Mouse (Mus musculus): Measurements from ENCODE around the gene Tm6sf1. TPM values are rescaled to one million over a fixed set of nuclear protein-coding genes. Genes with fewer than 3 reads are reported as not detected.

Gene Tm6sf1
- total and polyA plus RNA-seq, 3 experiments, result 0.35 to 8.6 TPM; not detected in 1

DNA sequence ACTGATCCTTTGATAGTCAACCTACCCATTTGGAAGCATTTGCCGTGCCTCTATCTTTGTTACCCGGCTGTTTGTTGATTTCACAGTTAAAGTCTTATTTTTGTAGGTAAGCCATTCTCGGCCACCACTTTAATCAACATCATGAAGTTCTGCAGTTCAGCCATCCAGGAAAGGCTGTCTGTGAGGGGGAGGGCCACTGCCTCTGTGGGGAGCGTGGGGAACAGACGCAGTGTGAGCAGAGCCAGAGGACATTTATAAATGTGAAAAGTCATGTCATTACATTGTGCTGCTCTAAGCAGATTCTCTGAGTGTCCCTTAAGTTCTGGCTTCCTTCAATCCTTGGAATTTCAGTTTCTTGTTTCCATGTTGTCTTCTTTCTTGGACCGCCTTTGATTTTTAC, 8.6 kb upstream of the Tm6sf1 start:
- Histone ChIP-seq H3K79me2 (ENCODE audit: control insufficient read depth, insufficient read depth, low read length, poor library complexity) (no peaks in the 10 kb centered on the region), H3K27me3 (ENCODE audit: control insufficient read depth in 1 of 2, insufficient read depth in 2 of 2, low read length in 2 of 2) (no peaks in the 10 kb centered on the region), H3K4me3 (ENCODE audit: control insufficient read depth in 1 of 2, insufficient read depth in 1 of 2, low read depth in 2 of 2, low read length in 2 of 2) (no peak overlapping the region), H3K27ac (ENCODE audit: control insufficient read depth, low read depth, low read length) (no peak overlapping the region), H3K36me3 (ENCODE audit: control insufficient read depth in 1 of 2, insufficient read depth in 2 of 2, low read length in 2 of 2) (no peaks in the 10 kb centered on the region; a peak in 1 of 4 replicates), H3K4me1 (ENCODE audit: control insufficient read depth in 1 of 2, insufficient read depth in 2 of 2, low read length in 2 of 2) (no peaks in the 10 kb centered on the region), H3K9me3 (replicated peaks; ENCODE audit: insufficient read depth, low read length) (no peaks in the 10 kb centered on the region), H3K9ac (ENCODE audit: control insufficient read depth, low read depth, low read length, poor library complexity, severe bottlenecking) (no peak overlapping the region)
- TF ChIP-seq SIN3A (IDR thresholded peaks at IDR 0.05; ENCODE audit: low read length), result no peak
- TF ChIP-seq USF2 (IDR thresholded peaks at IDR 0.05; ENCODE audit: borderline replicate concordance in 1 of 2, insufficient read depth in 1 of 2, low read depth in 1 of 2, low read length in 2 of 2), result no peak
- TF ChIP-seq JUND (IDR thresholded peaks at IDR 0.05; ENCODE audit: low read depth, low read length), result no peak
- DNase-seq (ENCODE audit: low read depth, low spot score), result no peak

GRCm38 (mm10) chr7:81851706-81852105, 7.1 kb upstream of the Tm6sf1 start:
- no peak for DNase-seq (ENCODE audit: low read depth, low spot score)
- no peaks in the 10 kb centered on the region for H3K4me1 ChIP-seq (ENCODE audit: control insufficient read depth in 1 of 2, insufficient read depth in 2 of 2, low read length in 2 of 2)
- no peaks in the 10 kb centered on the region for H3K79me2 ChIP-seq (ENCODE audit: control insufficient read depth, insufficient read depth, low read length, poor library complexity)
- H3K36me3 ChIP-seq (ENCODE audit: control insufficient read depth in 1 of 2, insufficient read depth in 2 of 2, low read length in 2 of 2), result no peaks in the 10 kb centered on the region; a peak in 1 of 4 replicates
- H3K9ac ChIP-seq (ENCODE audit: control insufficient read depth, low read depth, low read length, poor library complexity, severe bottlenecking), result no peak overlapping the region
- no peaks in the 10 kb centered on the region for H3K27me3 ChIP-seq (ENCODE audit: control insufficient read depth in 1 of 2, insufficient read depth in 2 of 2, low read length in 2 of 2)
- no peaks in the 10 kb centered on the region for H3K9me3 ChIP-seq (replicated peaks; ENCODE audit: insufficient read depth, low read length)
- TF ChIP-seq CTCF (IDR thresholded peaks at IDR 0.05 in 2 of 3, conservative IDR thresholded peaks at IDR 0.05 in 1 of 3; ENCODE audit: control insufficient read depth in 1 of 3, insufficient read depth in 1 of 3, low read depth in 2 of 3, low read length in 3 of 3, poor library complexity in 1 of 3, severe bottlenecking in 1 of 3) (no peak), ZKSCAN1 (IDR thresholded peaks at IDR 0.05; ENCODE audit: low read depth, low read length) (no peak), ETS1 (IDR thresholded peaks at IDR 0.05; ENCODE audit: low read depth, low read length) (no peak), GATA1 (IDR thresholded peaks at IDR 0.05; ENCODE audit: low read depth, low read length) (no peak), ZC3H11A (IDR thresholded peaks at IDR 0.05; ENCODE audit: low read depth, low read length) (no peak), POLR2A (IDR thresholded peaks at IDR 0.05; ENCODE audit: control insufficient read depth in 1 of 2, insufficient read depth in 1 of 2, low read depth in 1 of 2, low read length in 2 of 2, poor library complexity in 1 of 2) (no peak), SMC3 (IDR thresholded peaks at IDR 0.05; ENCODE audit: low read depth, low read length) (no peak), UBTF (IDR thresholded peaks at IDR 0.05; ENCODE audit: borderline replicate concordance, insufficient read depth, low read depth, low read length) (no peak), MAZ (IDR thresholded peaks at IDR 0.05; ENCODE audit: low read depth, low read length) (no peak), TAL1 (IDR thresholded peaks at IDR 0.05; ENCODE audit: low read length) (no peak), ELF1 (IDR thresholded peaks at IDR 0.05; ENCODE audit: low read depth, low read length) (no peak), MYC (IDR thresholded peaks at IDR 0.05; ENCODE audit: low read depth, low read length) (no peak), RAD21 (IDR thresholded peaks at IDR 0.05; ENCODE audit: low read depth, low read length) (no peak), POLR2AphosphoS2 (IDR thresholded peaks at IDR 0.05; ENCODE audit: low read length) (no peak), EP300 (IDR thresholded peaks at IDR 0.05; ENCODE audit: low read depth in 1 of 2, low read length in 2 of 2) (no peak), ZMIZ1 (IDR thresholded peaks at IDR 0.05; ENCODE audit: low read depth, low read length) (no peak), MEF2A (IDR thresholded peaks at IDR 0.05; ENCODE audit: extremely low read depth, insufficient replicate concordance, low read depth, low read length, poor library complexity, severe bottlenecking) (no peak), JUND (IDR thresholded peaks at IDR 0.05; ENCODE audit: low read depth, low read length) (no peak), MYB (IDR thresholded peaks at IDR 0.05; ENCODE audit: low read depth, low read length) (no peak), CHD1 (IDR thresholded peaks at IDR 0.05; ENCODE audit: low read depth, low read length) (no peak)
- H3K4me3 ChIP-seq (ENCODE audit: control insufficient read depth in 1 of 2, insufficient read depth in 1 of 2, low read depth in 2 of 2, low read length in 2 of 2), result no peak overlapping the region
- H3K27ac ChIP-seq (ENCODE audit: control insufficient read depth, low read depth, low read length), result no peak overlapping the region
